Mouse (Mus musculus) hindbrain, embryonic 15.5 days (tissue): ENCODE data around the gene Rab9. TPM values are rescaled to one million over a fixed set of nuclear protein-coding genes. Genes with fewer than 3 reads are reported as not detected.

Experiments used
- ATAC-seq: fragments of 200-750 bp; cut with Nextera tagmentation; 2 replicates; pipeline ENCODE4 v1.8.0; 2017; ENCODE audit warnings: low read depth, moderate number of reproducible peaks, moderate TSS enrichment; ENCODE audit not compliant: low FRiP score
- H3K27ac ChIP-seq: fragments of 300-500 bp; sonication (generic); replicated peaks from 2 replicates; pipeline ENCODE4 v1.5.1; 2015; ENCODE audit warnings: mild to moderate bottlenecking, inconsistent platforms
- H3K27me3 ChIP-seq: fragments of 300-500 bp; sonication (generic); 2 replicates; pipeline ENCODE4 v1.6.1; 2015; ENCODE audit warnings: control low read depth, inconsistent platforms
- H3K36me3 ChIP-seq: fragments of 300-500 bp; sonication (generic); 2 replicates; pipeline ENCODE4 v1.6.1; 2015; ENCODE audit warnings: control low read depth, inconsistent platforms
- H3K4me1 ChIP-seq: fragments of 300-500 bp; sonication (generic); replicated peaks from 2 replicates; pipeline ENCODE4 v1.6.1; 2015; ENCODE audit warnings: control low read depth, inconsistent platforms
- H3K4me2 ChIP-seq: fragments of 300-500 bp; sonication (generic); 2 replicates; pipeline ENCODE4 v1.6.1; 2015; ENCODE audit warnings: moderate library complexity, mild to moderate bottlenecking, inconsistent platforms
- H3K4me3 ChIP-seq: fragments of 300-500 bp; sonication (generic); 2 replicates; pipeline ENCODE4 v1.5.1; 2015; ENCODE audit warnings: mild to moderate bottlenecking, inconsistent platforms
- H3K9ac ChIP-seq: fragments of 300-500 bp; sonication (generic); 2 replicates; pipeline ENCODE4 v1.6.1; 2015; ENCODE audit warnings: inconsistent platforms
- H3K9me3 ChIP-seq: fragments of 300-500 bp; sonication (generic); 2 replicates; pipeline ENCODE4 v1.6.1; 2016; ENCODE audit warnings: control low read depth, inconsistent platforms
- WGBS: fragments of 180-500 bp; shearing (Covaris S2); methylation state at CpG from one replicate; pipeline ENCODE4 v1.1.7; 2015; 5-methylcytosine and 5-hydroxymethylcytosine counted together
- polyA plus RNA-seq: library from polyadenylated mRNA; unstranded; fragments of >200 nt; fragmentation: Nextera tagmentation; extraction: Ambion mirVana; gene quantifications from 2 replicates; pipeline ENCODE4 v1.2.1, GENCODE M21; 2015

Gene Rab9
- polyA plus RNA-seq, 1 experiment from 2014 or later, result 49.1 TPM

GRCm38 (mm10) chrX:166440616-166441063 is 39.0 kb downstream of the Rab9 start, which contains the start of gene Ofd1:
Gene Ofd1 (minus strand): TSS chrX:166440704.
- no peaks in the 10 kb centered on the region for H3K27me3 ChIP-seq
- 14% methylated on average over 41 of the region's 44 CpGs for WGBS
- peaks cover 14% of the 10 kb centered on the region for H3K4me1 ChIP-seq
- peak within 1 kb of the TSS; percentile 90 for H3K27ac ChIP-seq
- ATAC-seq, result peak; percentile 99
- peak within 1 kb of the TSS; percentile 65 for H3K4me3 ChIP-seq
- peak within 1 kb of the TSS; percentile 72 for H3K9ac ChIP-seq
- peak within 1 kb of the TSS; percentile 55 for H3K4me2 ChIP-seq
- no peaks in the 10 kb centered on the region for H3K9me3 ChIP-seq
- H3K36me3 ChIP-seq, result no peaks in the 10 kb centered on the region

GRCm38 (mm10) chrX:166440036-166440615 is 39.5 kb downstream of the Rab9 start, which contains the start of gene Trappc2:
Gene Trappc2 (plus strand): TSS chrX:166440574.
- ATAC-seq, result peak; percentile 85
- Histone ChIP-seq H3K9ac (peak within 1 kb of the TSS; percentile 72), H3K27me3 (no peaks in the 10 kb centered on the region), H3K36me3 (no peaks in the 10 kb centered on the region), H3K9me3 (no peaks in the 10 kb centered on the region), H3K4me2 (peak within 1 kb of the TSS; percentile 55), H3K4me3 (peak within 1 kb of the TSS; percentile 65), H3K4me1 (peaks cover 14% of the 10 kb centered on the region), H3K27ac (peak within 1 kb of the TSS; percentile 90)
- WGBS, result 12% methylated on average over 28 of the region's 36 CpGs

GRCm38 (mm10) chrX:166434812-166435211 is 44.9 kb downstream of the Rab9 start:
- WGBS, result 91% methylated on average over 2 of the region's 2 CpGs

GRCm38 (mm10) chrX:166416196-166416595 is 63.5 kb downstream of the Rab9 start:
- no peak for ATAC-seq
- WGBS, result 83% methylated on average over 5 of the region's 6 CpGs
- H3K27ac ChIP-seq, result no peak overlapping the region

More at GRCm38 (mm10) chrX:166434812-166435211, 44.9 kb downstream of the Rab9 start:
- no peak overlapping the region for H3K27ac ChIP-seq
- no peak overlapping the region for H3K4me3 ChIP-seq
- H3K4me1 ChIP-seq, result peaks cover 7% of the 10 kb centered on the region; the same call in 1 of the 2 replicates
- no peak overlapping the region for H3K4me2 ChIP-seq
- no peak for ATAC-seq
- H3K27me3 ChIP-seq, result no peaks in the 10 kb centered on the region
- H3K9me3 ChIP-seq, result no peaks in the 10 kb centered on the region
- no peak overlapping the region for H3K9ac ChIP-seq
- H3K36me3 ChIP-seq, result no peaks in the 10 kb centered on the region

GRCm38 (mm10) chrX:166407865-166408264 is 71.8 kb downstream of the Rab9 start:
- Histone ChIP-seq H3K27ac (no peak overlapping the region), H3K4me2 (no peak overlapping the region), H3K4me3 (no peak overlapping the region), H3K4me1 (no peaks in the 10 kb centered on the region), H3K36me3 (peaks cover 16% of the 10 kb centered on the region; the same call in 1 of the 2 replicates), H3K27me3 (no peaks in the 10 kb centered on the region), H3K9me3 (no peaks in the 10 kb centered on the region), H3K9ac (no peak overlapping the region)
- ATAC-seq, result no peak

More at GRCm38 (mm10) chrX:166416196-166416595, 63.5 kb downstream of the Rab9 start:
- H3K27me3 ChIP-seq, result no peaks in the 10 kb centered on the region
- H3K36me3 ChIP-seq, result no peaks in the 10 kb centered on the region
- no peaks in the 10 kb centered on the region for H3K9me3 ChIP-seq
- no peaks in the 10 kb centered on the region for H3K4me1 ChIP-seq
- H3K9ac ChIP-seq, result no peak overlapping the region
- no peak overlapping the region for H3K4me3 ChIP-seq
- H3K4me2 ChIP-seq, result no peak overlapping the region

Other genes starting within 250 kb of the Rab9 start
- gene Gpm6b, start 241.0 kb downstream of the Rab9 start, polyA plus RNA-seq, result 262 and 292 TPM in 2 replicates
- 78.9 and 87.4 TPM in 2 replicates for gene Trappc2, start 39.3 kb downstream of the Rab9 start, polyA plus RNA-seq
- gene Ofd1, start 39.2 kb downstream of the Rab9 start, polyA plus RNA-seq, result 6.3 and 6.6 TPM in 2 replicates
- 4.4 and 5.3 TPM in 2 replicates for gene Tceanc, start 38.7 kb upstream of the Rab9 start, polyA plus RNA-seq
- 3.0 and 3.9 TPM in 2 replicates for gene Egfl6, start 105.9 kb upstream of the Rab9 start, polyA plus RNA-seq